Mouse (Mus musculus): ENCODE data around the gene H2-M5.
"Not testable (repeated sequence)": the region's sequence is repeated elsewhere in the genome, so short reads cannot be mapped to it uniquely, and the experiment has no call there.

The H2-M5 gene

GRCm38 (mm10) chr17:36992336-36993104 lies 3.2 kb upstream of the H2-M5 start:
- no peak for DNase-seq

GRCm38 (mm10) chr17:36990630-36991029 lies 1.3 kb upstream of the H2-M5 start:
- DNase-seq = not testable (repeated sequence)

- no peak for DNase-seq
These were observed 862 bp downstream of the H2-M5 start for GRCm38 (mm10) chr17:36988475-36988874.

GRCm38 (mm10) chr17:36982253-36983155 lies 6.8 kb downstream of the H2-M5 start:
- DNase-seq = peak; percentile 30 to 44

GRCm38 (mm10) chr17:36981845-36982244 lies 7.5 kb downstream of the H2-M5 start:
- no peak for DNase-seq

GRCm38 (mm10) chr17:36981221-36981813 lies 8.0 kb downstream of the H2-M5 start, which contains the start of gene 2410137M14Rik:
Gene 2410137M14Rik, minus strand, starts transcription at chr17:36981237.
- peak in 1 of 2 experiments; percentile 26 for DNase-seq

GRCm38 (mm10) chr17:36973271-36973787 lies 16.0 kb downstream of the H2-M5 start:
- DNase-seq = no peak

GRCm38 (mm10) chr17:36972791-36973190 lies 16.5 kb downstream of the H2-M5 start:
- no peak for DNase-seq

- DNase-seq = no peak
These were observed 18.0 kb downstream of the H2-M5 start for GRCm38 (mm10) chr17:36971172-36971850.

- DNase-seq = no peak
These were observed 18.9 kb downstream of the H2-M5 start for GRCm38 (mm10) chr17:36970316-36970890.

- no peak for DNase-seq
These were observed 22.5 kb downstream of the H2-M5 start for GRCm38 (mm10) chr17:36966875-36967274.

- no peak for DNase-seq
These were observed 28.2 kb downstream of the H2-M5 start for GRCm38 (mm10) chr17:36961125-36961524.

- DNase-seq = no peak
These were observed 30.5 kb downstream of the H2-M5 start for GRCm38 (mm10) chr17:36958884-36959283.

- DNase-seq = peak; percentile 94 to 96
These were observed 31.2 kb downstream of the H2-M5 start, which contains the start of the genes Znrd1 and Znrd1as for GRCm38 (mm10) chr17:36957999-36958743. Gene Znrd1, minus strand, starts transcription at chr17:36958559. Gene Znrd1as, plus strand, starts transcription at chr17:36958592.

GRCm38 (mm10) chr17:36953062-36953461 lies 36.3 kb downstream of the H2-M5 start:
- DNase-seq = peak in 1 of 2 experiments; percentile 47

GRCm38 (mm10) chr17:36952631-36953030 lies 36.7 kb downstream of the H2-M5 start:
- DNase-seq = no peak

- DNase-seq = peak; percentile 97 to 98
These were observed 38.1 kb downstream of the H2-M5 start, which contains the start of gene Ppp1r11 for GRCm38 (mm10) chr17:36950981-36951947. Gene Ppp1r11, minus strand, starts transcription at chr17:36951741.

- DNase-seq = no peak
These were observed 40.1 kb downstream of the H2-M5 start for GRCm38 (mm10) chr17:36949265-36949664.

- no peak for DNase-seq
These were observed 41.1 kb downstream of the H2-M5 start for GRCm38 (mm10) chr17:36948286-36948685.

Measured in lung, adult 18-20 months (tissue).